8 mouse cellular contexts compared by ENCODE assay signal in the genomic region with DNA sequence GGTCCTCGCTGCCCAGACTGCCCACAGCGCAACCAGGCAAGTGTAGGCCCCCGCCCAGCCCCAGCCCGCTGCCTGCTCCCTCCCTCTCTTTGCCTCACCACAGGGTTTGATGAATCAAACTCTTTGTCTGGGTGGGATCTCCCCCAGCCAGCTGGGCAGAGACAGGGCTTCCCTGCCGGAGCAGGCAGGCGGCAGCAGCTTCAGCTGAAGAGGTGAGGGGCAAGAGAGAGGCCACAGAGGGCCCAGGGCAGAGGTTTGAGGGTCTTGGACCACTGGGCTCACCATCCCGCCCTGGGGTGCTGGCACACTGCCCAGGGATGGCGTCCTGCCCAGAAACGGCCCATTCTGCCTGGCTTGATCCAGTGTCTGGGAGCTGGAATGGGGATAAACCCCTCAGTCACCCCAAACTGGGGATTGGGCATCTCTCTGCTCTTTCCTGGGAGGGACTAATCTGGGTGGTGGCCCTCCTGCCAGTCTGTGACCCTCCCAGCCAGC. TPM values are rescaled to one million over a fixed set of nuclear protein-coding genes. Genes with fewer than 3 reads are reported as not detected.
A peak's percentile ranks its signal among the peaks of the same experiment; 100 is the strongest.
DNase-seq lines count a peak whose midpoint lies in the region; ATAC-seq lines count a peak whose summit lies in the region.

No protein-coding gene starts in this region.

- H3K27ac ChIP-seq in forebrain, embryonic 15.5 days (replicated peaks) = peak overlapping the region; percentile 85
- peak overlapping the region; percentile 42 for H3K27ac ChIP-seq in intestine, embryonic 15.5 days
- peak overlapping the region; percentile 81 for H3K27ac ChIP-seq in midbrain, embryonic 14.5 days (replicated peaks; ENCODE audit: low read depth, low read length)

- 3% methylated on average over 9 of the region's 9 CpGs for WGBS in forebrain, embryonic 15.5 days
- whole genome bisulfite sequencing in intestine, embryonic 15.5 days = 21% methylated on average over 9 of the region's 9 CpGs
- WGBS in midbrain, embryonic 14.5 days = 8% methylated on average over 9 of the region's 9 CpGs

- DNase-seq in NIH3T3 (ENCODE audit: low read depth) = peak; percentile 84
- DNase-seq in adrenal gland, postnatal 4 days (ENCODE audit: low spot score in 2 of 2) = peak; percentile 59 to 68
- DNase-seq in left cerebral cortex, adult 18-20 months (ENCODE audit: low spot score in 2 of 2) = peak; percentile 51 to 57
- peak; percentile 79 for DNase-seq in midbrain, embryonic 14.5 days
- no peak for DNase-seq in embryo, embryonic 10.5 days (ENCODE audit: low spot score)

- no peaks in the 10 kb centered on the region for H3K9me3 ChIP-seq in forebrain, embryonic 15.5 days
- no peaks in the 10 kb centered on the region for H3K9me3 ChIP-seq in intestine, embryonic 15.5 days
- no peaks in the 10 kb centered on the region for H3K9me3 ChIP-seq in midbrain, embryonic 14.5 days (ENCODE audit: control insufficient read depth, low read length)

- no peak overlapping the region for H3K4me2 ChIP-seq in forebrain, embryonic 15.5 days (replicated peaks)
- H3K4me2 ChIP-seq in intestine, embryonic 15.5 days (replicated peaks) = peak overlapping the region; percentile 36
- H3K4me2 ChIP-seq in midbrain, embryonic 14.5 days (ENCODE audit: low read length) = peak overlapping the region; percentile 7; the same call in 1 of the 2 replicates

- H3K4me3 ChIP-seq in forebrain, embryonic 15.5 days = no peak overlapping the region
- no peak overlapping the region for H3K4me3 ChIP-seq in intestine, embryonic 15.5 days (replicated peaks)
- H3K4me3 ChIP-seq in midbrain, embryonic 14.5 days (replicated peaks; ENCODE audit: low read depth, low read length) = no peak overlapping the region

- H3K9ac ChIP-seq in forebrain, embryonic 15.5 days (replicated peaks) = 0 out of 2 replicates have a peak overlapping the region, but pooled peaks have one; percentile 4
- H3K9ac ChIP-seq in intestine, embryonic 15.5 days = 0 out of 2 replicates have a peak overlapping the region, but pooled peaks have one; percentile 28
- no peak overlapping the region; the same call in 1 of the 2 replicates for H3K9ac ChIP-seq in midbrain, embryonic 14.5 days (replicated peaks; ENCODE audit: low read length)

- peak; percentile 71 for ATAC-seq in forebrain, embryonic 15.5 days (replicated peaks)
- ATAC-seq in intestine, embryonic 15.5 days = no peak
- ATAC-seq in midbrain, embryonic 14.5 days (ENCODE audit: low FRiP score, low TSS enrichment) = peak; percentile 60
- ATAC-seq in megakaryocyte, adult 5-6 weeks (ENCODE audit: poor library complexity, severe bottlenecking) = no peak

- peaks cover 61% of the 10 kb centered on the region for H3K4me1 ChIP-seq in forebrain, embryonic 15.5 days
- peaks cover 74% of the 10 kb centered on the region for H3K4me1 ChIP-seq in intestine, embryonic 15.5 days (replicated peaks)
- peaks cover 36% of the 10 kb centered on the region for H3K4me1 ChIP-seq in midbrain, embryonic 14.5 days (ENCODE audit: control insufficient read depth, insufficient read depth, low read length)

- peaks cover 61% of the 10 kb centered on the region for H3K27me3 ChIP-seq in forebrain, embryonic 15.5 days
- peaks cover 22% of the 10 kb centered on the region for H3K27me3 ChIP-seq in intestine, embryonic 15.5 days (replicated peaks)
- peaks cover 68% of the 10 kb centered on the region for H3K27me3 ChIP-seq in midbrain, embryonic 14.5 days (ENCODE audit: control insufficient read depth, insufficient read depth, low read length)

- no peaks in the 10 kb centered on the region for H3K36me3 ChIP-seq in forebrain, embryonic 15.5 days
- no peaks in the 10 kb centered on the region for H3K36me3 ChIP-seq in intestine, embryonic 15.5 days
- no peaks in the 10 kb centered on the region for H3K36me3 ChIP-seq in midbrain, embryonic 14.5 days (ENCODE audit: control insufficient read depth, insufficient read depth, low read length)

RNA-seq across cellular contexts. Expression of gene Arhgef19, which starts 5.7 kb away (rescaled TPM):
- 10 to 100 TPM; 37.5 to 39.2 TPM for total RNA-seq in adrenal gland, postnatal 4 days (2021)
- polyA plus RNA-seq in forebrain, embryonic 15.5 days (2015; fragmentation: Nextera tagmentation; extraction: Ambion mirVana) = 1.3 TPM in 2 replicates
- polyA plus RNA-seq in intestine, embryonic 15.5 days (2015; fragmentation: Nextera tagmentation; extraction: Ambion mirVana) = 16.3 and 17.8 TPM in 2 replicates
- 10 to 100 TPM; 17.9 to 21.2 TPM for total RNA-seq in left cerebral cortex, adult 18-20 months (2021)
- 0.84 and 0.89 TPM in 2 replicates for polyA plus RNA-seq in midbrain, embryonic 14.5 days (2014; fragmentation: Nextera tagmentation; extraction: Ambion mirVana)
- not detected in 2 replicates for total RNA-seq in megakaryocyte, adult 5-6 weeks (2015)
- total RNA-seq in megakaryocyte, adult 5-6 weeks (2017) = not detected in 2 replicates

RNA-seq across cellular contexts. Expression of gene Rsg1, which starts 31.2 kb away (rescaled TPM):
- total RNA-seq in adrenal gland, postnatal 4 days (2021) = 1 to 10 TPM; 2.5 to 2.7 TPM
- 8.4 and 10.9 TPM in 2 replicates for polyA plus RNA-seq in forebrain, embryonic 15.5 days (2015; fragmentation: Nextera tagmentation; extraction: Ambion mirVana)
- 3.9 and 5.1 TPM in 2 replicates for polyA plus RNA-seq in intestine, embryonic 15.5 days (2015; fragmentation: Nextera tagmentation; extraction: Ambion mirVana)
- 1 to 10 TPM; 3.6 to 4.3 TPM for total RNA-seq in left cerebral cortex, adult 18-20 months (2021)
- 5.7 and 7.8 TPM in 2 replicates for polyA plus RNA-seq in midbrain, embryonic 14.5 days (2014; fragmentation: Nextera tagmentation; extraction: Ambion mirVana)
- not detected in 2 replicates for total RNA-seq in megakaryocyte, adult 5-6 weeks (2015)
- total RNA-seq in megakaryocyte, adult 5-6 weeks (2017) = 0.77 and 0.95 TPM in 2 replicates

RNA-seq across cellular contexts. Expression of gene Epha2, which starts 56.1 kb away (rescaled TPM):
- total RNA-seq in adrenal gland, postnatal 4 days (2021) = 10 to 100 TPM; 19.0 to 21.5 TPM
- 1.0 and 1.1 TPM in 2 replicates for polyA plus RNA-seq in forebrain, embryonic 15.5 days (2015; fragmentation: Nextera tagmentation; extraction: Ambion mirVana)
- polyA plus RNA-seq in intestine, embryonic 15.5 days (2015; fragmentation: Nextera tagmentation; extraction: Ambion mirVana) = 6.7 and 7.2 TPM in 2 replicates
- 1 to 10 TPM; 1.3 to 1.5 TPM for total RNA-seq in left cerebral cortex, adult 18-20 months (2021)
- polyA plus RNA-seq in midbrain, embryonic 14.5 days (2014; fragmentation: Nextera tagmentation; extraction: Ambion mirVana) = 1.2 and 1.7 TPM in 2 replicates
- total RNA-seq in megakaryocyte, adult 5-6 weeks (2015) = 1.1 TPM in 2 replicates
- 1.3 and 2.1 TPM in 2 replicates for total RNA-seq in megakaryocyte, adult 5-6 weeks (2017)

Comparison
In these comparisons a context has a peak if more than half of its experiments do, and no peak if none do; other contexts are left out.
1. ATAC-seq: peak in forebrain, embryonic 15.5 days (single experiment) and midbrain, embryonic 14.5 days (single experiment); none in intestine, embryonic 15.5 days (single experiment) and megakaryocyte, adult 5-6 weeks (single experiment).
2. RNA of gene Arhgef19, which starts 5.7 kb away (total RNA-seq): 37.5 to 39.2 TPM in adrenal gland, postnatal 4 days and 17.9 to 21.2 TPM in left cerebral cortex, adult 18-20 months; not detected in megakaryocyte, adult 5-6 weeks; every median in the first group is over 10 times any median in the second.
3. RNA of gene Epha2, which starts 56.1 kb away (total RNA-seq): 19.0 to 21.5 TPM in adrenal gland, postnatal 4 days; 1.3 to 1.5 TPM in left cerebral cortex, adult 18-20 months and 1.1 to 2.1 TPM in megakaryocyte, adult 5-6 weeks; every median in the first group is over 4 times any median in the second.
4. Peak in every context shown above with its lines, with median percentiles within 50 percentile points of each other: H3K27ac ChIP-seq.